Mouse (Mus musculus): ENCODE measurements around the gene A030005L19Rik. TPM values are rescaled to one million over a fixed set of nuclear protein-coding genes. Genes with fewer than 3 reads are reported as not detected.
A peak's percentile ranks its signal among the peaks of the same experiment; 100 is the strongest.
"Not testable (repeated sequence)": the region's sequence is repeated elsewhere in the genome, so short reads cannot be mapped to it uniquely, and the experiment has no call there.

A030005L19Rik gene
- polyA plus RNA-seq, 1 experiment = not detected

- Histone ChIP-seq H3K36me3 (ENCODE audit: control insufficient read depth, insufficient read depth) (peaks cover 34% of the 10 kb centered on the region), H3ac (ENCODE audit: control insufficient read depth, insufficient read length) (no peak overlapping the region)
- TF ChIP-seq E2F4 (IDR thresholded peaks at IDR 0.05; ENCODE audit: insufficient read depth) = no peak
- no peak for TF ChIP-seq MAX (IDR thresholded peaks at IDR 0.05; ENCODE audit: low read depth)
- no peak for TF ChIP-seq TCF12 (IDR thresholded peaks at IDR 0.05; ENCODE audit: insufficient read depth, poor library complexity, severe bottlenecking)
These were observed 12.6 kb upstream of the A030005L19Rik start for GRCm38 (mm10) chr1:82900567-82900966.

GRCm38 (mm10) chr1:82901201-82901600, 11.9 kb upstream of the A030005L19Rik start:
- no peak overlapping the region for H3K4me2 ChIP-seq (ENCODE audit: low read depth)
- no peak overlapping the region for H3K4me3 ChIP-seq
- H3ac ChIP-seq (ENCODE audit: control insufficient read depth, insufficient read length) = no peak overlapping the region
- TF ChIP-seq POLR2AphosphoS2 (IDR thresholded peaks at IDR 0.05; ENCODE audit: insufficient read length, low read depth) (no peak), TCF3 (IDR thresholded peaks at IDR 0.05; ENCODE audit: insufficient read length, low read depth) (no peak), POLR2A (IDR thresholded peaks at IDR 0.05; ENCODE audit: insufficient read length, low read depth) (no peak), E2F4 (IDR thresholded peaks at IDR 0.05; ENCODE audit: insufficient read depth) (no peak), USF1 (IDR thresholded peaks at IDR 0.05; ENCODE audit: low read depth) (no peak), SRF (IDR thresholded peaks at IDR 0.05; ENCODE audit: control insufficient read depth, insufficient read length, low read depth) (no peak), REST (IDR thresholded peaks at IDR 0.05; ENCODE audit: insufficient read depth, insufficient read length) (no peak)
- H3K36me3 ChIP-seq (ENCODE audit: control insufficient read depth, insufficient read depth) = peaks cover 29% of the 10 kb centered on the region
- no peaks in the 10 kb centered on the region for H3K79me2 ChIP-seq (ENCODE audit: control insufficient read depth, insufficient read depth)
- no peaks in the 10 kb centered on the region for H3K27me3 ChIP-seq (ENCODE audit: control insufficient read depth, insufficient read depth, insufficient read length)

More at GRCm38 (mm10) chr1:82900567-82900966, 12.6 kb upstream of the A030005L19Rik start:
- Histone ChIP-seq H3K79me2 (ENCODE audit: control insufficient read depth, insufficient read depth) (no peaks in the 10 kb centered on the region), H3K4me2 (ENCODE audit: low read depth) (no peak overlapping the region), H3K4me3 (no peak overlapping the region), H3K27me3 (ENCODE audit: control insufficient read depth, insufficient read depth, insufficient read length) (no peaks in the 10 kb centered on the region)

GRCm38 (mm10) chr1:82905886-82906285, 7.2 kb upstream of the A030005L19Rik start:
- TF ChIP-seq POLR2AphosphoS2 (IDR thresholded peaks at IDR 0.05; ENCODE audit: insufficient read length, low read depth) = no peak
- no peak for TF ChIP-seq USF1 (IDR thresholded peaks at IDR 0.05; ENCODE audit: low read depth)
- no peak for TF ChIP-seq TCF3 (IDR thresholded peaks at IDR 0.05; ENCODE audit: insufficient read length, low read depth)
- TF ChIP-seq SRF (IDR thresholded peaks at IDR 0.05; ENCODE audit: control insufficient read depth, insufficient read length, low read depth) = no peak
- Histone ChIP-seq H3K4me3 (no peak overlapping the region), H3K4me2 (ENCODE audit: low read depth) (no peak overlapping the region), H3K79me2 (ENCODE audit: control insufficient read depth, insufficient read depth) (no peaks in the 10 kb centered on the region), H3ac (ENCODE audit: control insufficient read depth, insufficient read length) (no peak overlapping the region), H3K36me3 (ENCODE audit: control insufficient read depth, insufficient read depth) (peaks cover 17% of the 10 kb centered on the region), H3K27me3 (ENCODE audit: control insufficient read depth, insufficient read depth, insufficient read length) (no peaks in the 10 kb centered on the region)

- H3K27me3 ChIP-seq (ENCODE audit: control insufficient read depth, insufficient read depth, insufficient read length); H3ac ChIP-seq (ENCODE audit: control insufficient read depth, insufficient read length); H3K4me2 ChIP-seq (ENCODE audit: low read depth); H3K36me3 ChIP-seq (ENCODE audit: control insufficient read depth, insufficient read depth); H3K79me2 ChIP-seq (ENCODE audit: control insufficient read depth, insufficient read depth); H3K4me3 ChIP-seq: not testable (repeated sequence)
- TF ChIP-seq MYOG (IDR thresholded peaks at IDR 0.05; ENCODE audit: control insufficient read depth in 1 of 3, insufficient read depth in 1 of 3, insufficient read length in 2 of 3, low read depth in 2 of 3) (peak in 1 of 3 experiments; percentile 50), MYOD1 (IDR thresholded peaks at IDR 0.05; ENCODE audit: control insufficient read depth in 1 of 3, insufficient read length in 2 of 3, low read depth in 2 of 3) (peak in 1 of 3 experiments; percentile 56)
These were observed 309 bp downstream of the A030005L19Rik start for GRCm38 (mm10) chr1:82913434-82913833.

GRCm38 (mm10) chr1:82924650-82925049, 11.5 kb downstream of the A030005L19Rik start, which contains the start of gene A030014E15Rik:
Gene A030014E15Rik (plus strand): TSS chr1:82924917.
- TF ChIP-seq MAX (IDR thresholded peaks at IDR 0.05; ENCODE audit: low read depth) = no peak
- no peak for TF ChIP-seq MYOD1 (IDR thresholded peaks at IDR 0.05; ENCODE audit: control insufficient read depth in 1 of 3, insufficient read length in 2 of 3, low read depth in 2 of 3)
- TF ChIP-seq TCF12 (IDR thresholded peaks at IDR 0.05; ENCODE audit: insufficient read depth, poor library complexity, severe bottlenecking) = no peak
- no peak for TF ChIP-seq USF1 (IDR thresholded peaks at IDR 0.05; ENCODE audit: low read depth)
- TF ChIP-seq POLR2A (IDR thresholded peaks at IDR 0.05; ENCODE audit: insufficient read length, low read depth) = no peak
- TF ChIP-seq TCF3 (IDR thresholded peaks at IDR 0.05; ENCODE audit: insufficient read length, low read depth) = no peak
- TF ChIP-seq REST (IDR thresholded peaks at IDR 0.05; ENCODE audit: insufficient read depth, insufficient read length) = no peak
- no peak for TF ChIP-seq POLR2AphosphoS2 (IDR thresholded peaks at IDR 0.05; ENCODE audit: insufficient read length, low read depth)
- H3K4me2 ChIP-seq (ENCODE audit: low read depth) = no peak within 1 kb of the TSS
- no peaks in the 10 kb centered on the region for H3K36me3 ChIP-seq (ENCODE audit: control insufficient read depth, insufficient read depth)
- no peaks in the 10 kb centered on the region for H3K79me2 ChIP-seq (ENCODE audit: control insufficient read depth, insufficient read depth)
- no peak within 1 kb of the TSS for H3ac ChIP-seq (ENCODE audit: control insufficient read depth, insufficient read length)
- H3K27me3 ChIP-seq (ENCODE audit: control insufficient read depth, insufficient read depth, insufficient read length) = peaks cover 10% of the 10 kb centered on the region
- H3K4me3 ChIP-seq = no peak within 1 kb of the TSS

- not testable (repeated sequence) for H3K27me3 ChIP-seq (ENCODE audit: control insufficient read depth, insufficient read depth, insufficient read length); H3K36me3 ChIP-seq (ENCODE audit: control insufficient read depth, insufficient read depth); H3K4me3 ChIP-seq; H3K79me2 ChIP-seq (ENCODE audit: control insufficient read depth, insufficient read depth); H3ac ChIP-seq (ENCODE audit: control insufficient read depth, insufficient read length); H3K4me2 ChIP-seq (ENCODE audit: low read depth)
These were observed 17.4 kb downstream of the A030005L19Rik start for GRCm38 (mm10) chr1:82930558-82930957.

GRCm38 (mm10) chr1:82931326-82931725, 18.2 kb downstream of the A030005L19Rik start, which contains the start of gene Gm6217:
Gene Gm6217 (minus strand): TSS chr1:82931399.
- not testable (repeated sequence) for H3K36me3 ChIP-seq (ENCODE audit: control insufficient read depth, insufficient read depth); H3K27me3 ChIP-seq (ENCODE audit: control insufficient read depth, insufficient read depth, insufficient read length); H3ac ChIP-seq (ENCODE audit: control insufficient read depth, insufficient read length); H3K79me2 ChIP-seq (ENCODE audit: control insufficient read depth, insufficient read depth); H3K4me2 ChIP-seq (ENCODE audit: low read depth); H3K4me3 ChIP-seq

Data from myocyte (in vitro differentiated cells).